Mouse (Mus musculus): ENCODE measurements around the gene Tmc4. TPM values are rescaled to one million over a fixed set of nuclear protein-coding genes. Genes with fewer than 3 reads are reported as not detected.

Gene Tmc4
- polyA plus RNA-seq, 1 experiment from 2014 or later, result 6.2 TPM

- H3K4me2 ChIP-seq (replicated peaks), result peak overlapping the region; percentile 77
- no peaks in the 10 kb centered on the region for H3K27me3 ChIP-seq
- H3K9me3 ChIP-seq, result no peaks in the 10 kb centered on the region
- WGBS, result 31% methylated on average over 3 of the region's 3 CpGs
- peak overlapping the region; percentile 92 for H3K9ac ChIP-seq
- peak overlapping the region; percentile 97 for H3K27ac ChIP-seq
- peaks cover 25% of the 10 kb centered on the region for H3K36me3 ChIP-seq
- peak overlapping the region; percentile 69 for H3K4me3 ChIP-seq
- ATAC-seq (ENCODE audit: insufficient number of reproducible peaks, insufficient read depth, low FRiP score, low TSS enrichment), result no peak
- peaks cover 21% of the 10 kb centered on the region for H3K4me1 ChIP-seq
These were observed 14.6 kb upstream of the Tmc4 start for GRCm38 (mm10) chr7:3691919-3692318.

- Histone ChIP-seq H3K9ac (no peak overlapping the region), H3K4me1 (no peaks in the 10 kb centered on the region)
- 81% methylated on average over 30 of the region's 31 CpGs for WGBS
These were observed 8.2 kb upstream of the Tmc4 start for GRCm38 (mm10) chr7:3685400-3686187.

GRCm38 (mm10) chr7:3684698-3685097, 7.3 kb upstream of the Tmc4 start:
- 88% methylated on average over 8 of the region's 8 CpGs for WGBS
- no peaks in the 10 kb centered on the region for H3K4me1 ChIP-seq
- no peaks in the 10 kb centered on the region for H3K9me3 ChIP-seq
- H3K27ac ChIP-seq, result no peak overlapping the region
- no peaks in the 10 kb centered on the region for H3K27me3 ChIP-seq
- peaks cover 48% of the 10 kb centered on the region for H3K36me3 ChIP-seq
- ATAC-seq (ENCODE audit: insufficient number of reproducible peaks, insufficient read depth, low FRiP score, low TSS enrichment), result no peak
- H3K4me2 ChIP-seq (replicated peaks), result no peak overlapping the region
- no peak overlapping the region for H3K9ac ChIP-seq
- H3K4me3 ChIP-seq, result no peak overlapping the region

More at GRCm38 (mm10) chr7:3685400-3686187, 8.2 kb upstream of the Tmc4 start:
- Histone ChIP-seq H3K36me3 (peaks cover 42% of the 10 kb centered on the region), H3K27ac (no peak overlapping the region), H3K27me3 (no peaks in the 10 kb centered on the region), H3K4me3 (no peak overlapping the region), H3K9me3 (no peaks in the 10 kb centered on the region), H3K4me2 (replicated peaks) (no peak overlapping the region)
- no peak for ATAC-seq (ENCODE audit: insufficient number of reproducible peaks, insufficient read depth, low FRiP score, low TSS enrichment)

GRCm38 (mm10) chr7:3683908-3684550, 6.7 kb upstream of the Tmc4 start:
- no peaks in the 10 kb centered on the region for H3K27me3 ChIP-seq
- H3K9me3 ChIP-seq, result no peaks in the 10 kb centered on the region
- H3K4me3 ChIP-seq, result no peak overlapping the region
- H3K4me1 ChIP-seq, result no peaks in the 10 kb centered on the region
- no peak overlapping the region for H3K9ac ChIP-seq
- 89% methylated on average over 10 of the region's 10 CpGs for WGBS
- no peak overlapping the region for H3K27ac ChIP-seq
- no peak for ATAC-seq (ENCODE audit: insufficient number of reproducible peaks, insufficient read depth, low FRiP score, low TSS enrichment)
- no peak overlapping the region for H3K4me2 ChIP-seq (replicated peaks)
- H3K36me3 ChIP-seq, result peaks cover 52% of the 10 kb centered on the region

- H3K4me2 ChIP-seq (replicated peaks), result no peak overlapping the region; the same call in 1 of the 2 replicates
- H3K9me3 ChIP-seq, result no peaks in the 10 kb centered on the region
- H3K9ac ChIP-seq, result no peak overlapping the region
- peaks cover 14% of the 10 kb centered on the region for H3K36me3 ChIP-seq
- 87% methylated on average over 12 of the region's 12 CpGs for WGBS
- no peaks in the 10 kb centered on the region for H3K4me1 ChIP-seq
- H3K27me3 ChIP-seq, result no peaks in the 10 kb centered on the region
- no peak overlapping the region for H3K4me3 ChIP-seq
- H3K27ac ChIP-seq, result no peak overlapping the region
- no peak for ATAC-seq (ENCODE audit: insufficient number of reproducible peaks, insufficient read depth, low FRiP score, low TSS enrichment)
These were observed 982 bp downstream of the Tmc4 start for GRCm38 (mm10) chr7:3676371-3676770.

GRCm38 (mm10) chr7:3675228-3675548, 2.2 kb downstream of the Tmc4 start:
- Histone ChIP-seq H3K4me1 (no peaks in the 10 kb centered on the region), H3K27me3 (no peaks in the 10 kb centered on the region), H3K9ac (no peak overlapping the region), H3K27ac (no peak overlapping the region), H3K4me3 (no peak overlapping the region), H3K4me2 (replicated peaks) (no peak overlapping the region), H3K36me3 (peaks cover 10% of the 10 kb centered on the region), H3K9me3 (no peaks in the 10 kb centered on the region)
- ATAC-seq (ENCODE audit: insufficient number of reproducible peaks, insufficient read depth, low FRiP score, low TSS enrichment), result no peak
- 64% methylated on average over 3 of the region's 3 CpGs for WGBS

GRCm38 (mm10) chr7:3674507-3675227, 2.7 kb downstream of the Tmc4 start:
- Histone ChIP-seq H3K4me1 (no peaks in the 10 kb centered on the region), H3K9ac (no peak overlapping the region), H3K27me3 (no peaks in the 10 kb centered on the region), H3K4me3 (no peak overlapping the region), H3K9me3 (no peaks in the 10 kb centered on the region), H3K36me3 (peaks cover 8% of the 10 kb centered on the region), H3K4me2 (replicated peaks) (no peak overlapping the region), H3K27ac (no peak overlapping the region)
- ATAC-seq (ENCODE audit: insufficient number of reproducible peaks, insufficient read depth, low FRiP score, low TSS enrichment), result peak; percentile 68; the same call in 1 of the 2 replicates
- WGBS, result 74% methylated on average over 10 of the region's 10 CpGs

GRCm38 (mm10) chr7:3666921-3667391, 10.4 kb downstream of the Tmc4 start:
- no peak overlapping the region for H3K9ac ChIP-seq
- H3K4me1 ChIP-seq, result peaks cover 11% of the 10 kb centered on the region
- no peaks in the 10 kb centered on the region for H3K27me3 ChIP-seq
- ATAC-seq (ENCODE audit: insufficient number of reproducible peaks, insufficient read depth, low FRiP score, low TSS enrichment), result no peak
- 19% methylated on average over 14 of the region's 14 CpGs for WGBS
- no peak overlapping the region for H3K4me3 ChIP-seq
- H3K9me3 ChIP-seq, result no peaks in the 10 kb centered on the region
- H3K27ac ChIP-seq, result no peak overlapping the region
- H3K36me3 ChIP-seq, result peaks cover 13% of the 10 kb centered on the region
- H3K4me2 ChIP-seq (replicated peaks), result peak overlapping the region; percentile 15; the same call in 1 of the 2 replicates

GRCm38 (mm10) chr7:3665215-3666114, 11.9 kb downstream of the Tmc4 start, which contains the start of gene Leng1:
Gene Leng1 (minus strand): TSS chr7:3665840.
- H3K4me2 ChIP-seq (replicated peaks), result peak within 1 kb of the TSS; percentile 73
- H3K36me3 ChIP-seq, result peaks cover 26% of the 10 kb centered on the region
- H3K27ac ChIP-seq, result peak within 1 kb of the TSS; percentile 88
- peaks cover 11% of the 10 kb centered on the region for H3K4me1 ChIP-seq
- H3K9me3 ChIP-seq, result no peaks in the 10 kb centered on the region
- 4% methylated on average over 45 of the region's 45 CpGs for WGBS
- ATAC-seq (ENCODE audit: insufficient number of reproducible peaks, insufficient read depth, low FRiP score, low TSS enrichment), result peak; percentile 97
- H3K9ac ChIP-seq, result peak within 1 kb of the TSS; percentile 79
- peak within 1 kb of the TSS; percentile 72 for H3K4me3 ChIP-seq
- no peaks in the 10 kb centered on the region for H3K27me3 ChIP-seq

- peak; percentile 11; the same call in 1 of the 2 replicates for ATAC-seq (ENCODE audit: insufficient number of reproducible peaks, insufficient read depth, low FRiP score, low TSS enrichment)
- 35% methylated on average over 15 of the region's 15 CpGs for WGBS
- H3K36me3 ChIP-seq, result peaks cover 34% of the 10 kb centered on the region
These were observed 12.7 kb downstream of the Tmc4 start for GRCm38 (mm10) chr7:3664524-3665214.

More at GRCm38 (mm10) chr7:3664524-3665214, 12.7 kb downstream of the Tmc4 start:
- H3K9ac ChIP-seq, result peak overlapping the region; percentile 79
- H3K27me3 ChIP-seq, result no peaks in the 10 kb centered on the region
- H3K9me3 ChIP-seq, result no peaks in the 10 kb centered on the region
- peak overlapping the region; percentile 88 for H3K27ac ChIP-seq
- peak overlapping the region; percentile 72 for H3K4me3 ChIP-seq
- peak overlapping the region; percentile 73 for H3K4me2 ChIP-seq (replicated peaks)
- peaks cover 11% of the 10 kb centered on the region for H3K4me1 ChIP-seq

All from embryonic facial prominence, embryonic 12.5 days (tissue).